Mouse (Mus musculus) megakaryocyte, embryonic 14.5 days (primary cell): ENCODE measurements around the gene Sh3pxd2a.

ENCODE experiments used
- FLI1 ChIP-seq: IDR thresholded peaks from 2 replicates; pipeline ENCODE4 v1.6.1; 2012; ENCODE audit warnings: low read length, inconsistent platforms, mixed read lengths
- GATA1 ChIP-seq: IDR thresholded peaks from 3 replicates; pipeline ENCODE4 v1.6.1; 2012; ENCODE audit warnings: mixed read lengths, low read length, inconsistent platforms, borderline replicate concordance

DNA sequence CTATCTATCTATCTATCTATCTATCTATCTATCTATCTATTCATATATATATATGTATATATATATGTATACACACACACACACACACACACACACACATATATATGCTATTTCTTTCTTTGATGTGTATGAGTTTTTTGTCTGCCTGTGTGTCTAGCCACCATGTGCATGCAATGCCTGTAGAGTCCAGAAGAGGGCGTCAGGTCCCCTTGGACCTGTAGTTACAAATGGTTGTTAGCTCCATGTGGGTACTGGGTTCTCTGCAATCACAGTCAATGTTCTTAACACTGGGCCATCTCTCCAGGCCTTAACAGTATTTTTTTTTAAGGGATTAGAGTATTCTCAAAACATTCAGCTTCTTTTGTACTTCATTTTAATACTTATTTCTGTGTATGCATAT, 250.7 kb downstream of the Sh3pxd2a start:
- no peak for TF ChIP-seq GATA1
- no peak for TF ChIP-seq FLI1
